Mouse (Mus musculus) adrenal gland, postnatal 14 days (tissue): ENCODE data around the gene Nfkbie. TPM values are rescaled to one million over a fixed set of nuclear protein-coding genes. Genes with fewer than 3 reads are reported as not detected.

Source experiments
- DNase-seq: peaks from one replicate; pipeline ENCODE4 v3.0.0; 2021; ENCODE audit warnings: mixed read lengths
- long read RNA-seq, 2 experiments: library from polyadenylated mRNA; stranded (forward); transcript quantifications; one replicate each; pipeline ENCODE4 v2.0.0; 2021
- total RNA-seq: library from RNA; stranded (reverse); gene quantifications from 2 replicates; pipeline ENCODE4 v1.2.3, GENCODE M21; 2021

The Nfkbie gene
- 3.6 and 8.7 TPM in 2 replicates for total RNA-seq
- long read RNA-seq, experiment 1, transcript Nfkbie-201 (6 exons, 2,435 nt): major isoform, 5 of 5 reads
- long read RNA-seq, experiment 1, partial matches to known transcripts: 0 of 5 reads
- long read RNA-seq, experiment 1, other reads (novel, unspliced or antisense): 0 of 5 reads
- long read RNA-seq, experiment 2, partial matches to known transcripts: 0 of 2 reads
- long read RNA-seq, experiment 2, other reads (novel, unspliced or antisense): 0 of 2 reads

- DNase-seq: peak; percentile 98
These were observed at the start of gene Nfkbie for GRCm38 (mm10) chr17:45555452-45556106. Gene Nfkbie (plus strand): TSS chr17:45555703.

- DNase-seq: peak; percentile 27
These were observed 49.5 kb upstream of the Nfkbie start for GRCm38 (mm10) chr17:45505941-45506465.

- DNase-seq: peak; percentile 97
These were observed 48.8 kb upstream of the Nfkbie start, which contains the start of gene Aars2 for GRCm38 (mm10) chr17:45506700-45507189. Gene Aars2 (plus strand): TSS chr17:45506841.

GRCm38 (mm10) chr17:45510871-45511270 lies 44.6 kb upstream of the Nfkbie start:
- DNase-seq: no peak

DNA sequence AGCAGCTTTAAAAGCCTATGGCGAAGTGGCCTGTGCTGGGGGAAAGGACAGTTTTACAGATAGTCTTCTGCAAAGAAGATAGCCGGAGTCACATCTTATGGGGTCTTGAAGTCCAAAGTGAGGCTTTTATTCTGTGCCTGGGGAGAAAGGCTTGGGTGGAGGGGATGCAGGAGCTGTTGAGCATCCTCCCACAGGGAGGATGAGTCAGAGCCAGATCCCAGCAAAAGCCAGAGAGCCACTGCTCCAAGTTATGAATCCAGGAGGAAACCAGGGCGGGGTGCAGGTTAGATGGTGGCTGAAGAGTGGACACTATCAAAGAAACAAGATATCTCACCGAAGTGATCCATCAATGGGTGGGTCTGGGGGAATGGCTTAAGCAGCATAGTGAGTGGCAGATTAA lies 43.7 kb upstream of the Nfkbie start:
- DNase-seq: no peak

GRCm38 (mm10) chr17:45515204-45515726 lies 40.2 kb upstream of the Nfkbie start:
- DNase-seq: no peak

GRCm38 (mm10) chr17:45515806-45516205 lies 39.7 kb upstream of the Nfkbie start:
- no peak for DNase-seq

GRCm38 (mm10) chr17:45516488-45516887 lies 39.0 kb upstream of the Nfkbie start:
- peak; percentile 83 for DNase-seq

GRCm38 (mm10) chr17:45517135-45517534 lies 38.4 kb upstream of the Nfkbie start:
- no peak for DNase-seq

- no peak for DNase-seq
These were observed 37.8 kb upstream of the Nfkbie start for GRCm38 (mm10) chr17:45517549-45518215.

- no peak for DNase-seq
These were observed 36.6 kb upstream of the Nfkbie start for GRCm38 (mm10) chr17:45518766-45519475.

DNA sequence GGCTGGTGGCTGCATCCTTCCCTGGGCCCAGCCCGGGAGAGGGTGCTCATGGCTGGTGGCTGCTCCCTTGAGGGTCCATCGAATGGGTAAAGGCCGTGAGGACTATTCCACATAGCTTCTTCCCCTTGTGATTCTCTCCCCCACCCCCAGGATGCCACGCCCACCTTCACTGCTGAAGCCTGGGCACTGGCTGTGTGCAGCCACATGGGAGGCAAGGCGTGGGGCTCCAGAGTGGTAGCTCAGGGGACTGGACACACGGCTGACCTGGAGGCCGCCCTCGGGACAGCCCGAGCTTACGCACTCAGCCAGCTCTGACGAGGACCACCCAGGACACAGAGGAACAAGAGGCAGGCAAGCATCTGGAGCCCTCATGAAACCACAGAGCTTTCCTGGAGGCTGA lies 35.4 kb upstream of the Nfkbie start:
- DNase-seq: no peak

GRCm38 (mm10) chr17:45523263-45523662 lies 32.2 kb upstream of the Nfkbie start, which contains the start of gene Tcte1:
Gene Tcte1 (plus strand): TSS chr17:45523434.
- no peak for DNase-seq

DNA sequence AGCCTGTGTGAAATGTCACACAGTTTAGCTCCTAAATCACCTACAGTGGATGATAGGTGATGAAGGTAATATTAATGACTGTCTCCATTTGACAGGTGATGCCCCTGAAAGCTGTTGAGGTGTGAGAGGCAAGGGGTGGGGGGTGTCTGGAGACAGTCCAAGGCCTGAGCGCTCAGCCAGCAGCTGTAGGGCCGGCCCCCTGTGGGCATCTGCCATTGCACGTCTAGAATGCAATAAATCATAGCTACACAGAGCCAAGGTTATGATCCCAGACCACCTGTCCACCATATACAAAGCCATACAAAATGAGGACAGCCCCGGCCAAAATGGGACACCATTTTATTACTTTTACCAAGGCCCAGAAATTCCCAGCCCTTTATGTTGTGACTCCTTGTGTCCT lies 30.5 kb upstream of the Nfkbie start:
- DNase-seq: no peak

DNA sequence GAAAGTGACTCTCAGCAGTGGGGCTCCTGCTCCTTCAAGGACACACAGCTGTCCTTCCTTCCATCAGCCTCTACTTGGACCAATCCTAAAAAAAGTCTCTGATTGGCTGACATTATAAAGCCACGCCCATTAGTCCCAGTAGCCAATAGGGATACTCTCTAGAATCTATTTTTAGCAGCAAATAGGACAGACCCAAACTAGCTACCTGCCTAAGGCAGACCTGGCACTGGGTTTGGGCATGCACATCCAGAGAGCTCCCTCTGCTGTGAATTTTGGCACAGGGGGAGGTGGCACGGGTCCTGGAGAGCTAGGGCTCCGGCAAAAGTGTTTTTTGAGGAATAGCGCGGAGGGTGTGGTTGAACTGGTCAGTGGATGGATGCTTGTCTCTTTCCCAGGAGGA lies 28.9 kb upstream of the Nfkbie start:
- DNase-seq: no peak

DNA sequence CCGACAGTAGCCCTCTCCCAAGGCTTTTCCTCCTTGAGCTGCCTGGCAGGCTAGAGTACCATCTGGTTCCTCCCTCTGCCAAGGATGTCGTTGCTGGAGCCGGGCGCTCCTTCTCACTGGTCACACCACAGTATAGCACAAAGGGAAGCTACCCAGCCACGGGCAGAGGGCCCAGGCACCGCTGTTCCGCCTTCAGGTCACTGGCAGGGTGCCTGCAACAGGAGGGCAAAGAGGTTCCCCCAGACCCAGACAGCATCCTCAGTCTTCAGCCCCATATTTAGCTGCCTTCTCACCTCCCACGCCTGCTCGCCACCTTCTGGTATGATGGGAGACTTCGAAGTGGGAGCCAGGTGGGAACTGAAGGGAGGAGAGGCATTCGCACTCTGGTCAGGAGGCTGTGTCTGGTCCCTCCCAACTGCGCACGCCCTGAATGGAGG lies 25.1 kb upstream of the Nfkbie start:
- no peak for DNase-seq

DNA sequence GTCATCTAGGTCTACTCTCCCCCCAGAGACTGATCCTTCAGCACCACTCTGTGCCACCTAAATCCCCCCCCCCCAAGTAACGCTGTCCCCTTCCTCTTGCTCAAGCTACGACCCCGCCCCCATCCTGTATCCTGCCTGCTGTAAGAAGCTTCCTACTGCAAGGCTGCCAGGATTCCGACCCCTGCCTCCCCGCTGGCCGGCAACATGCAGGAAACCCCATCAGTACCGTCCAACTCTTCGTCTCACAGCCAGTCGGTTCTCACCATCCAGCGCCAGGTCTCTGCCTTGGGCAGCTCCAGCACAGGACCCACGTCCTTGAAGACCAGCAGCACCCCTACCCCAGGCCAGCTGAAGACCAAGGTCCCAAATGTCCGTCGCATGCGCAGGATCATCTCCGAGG lies 22.6 kb upstream of the Nfkbie start:
- no peak for DNase-seq

- peak; percentile 74 for DNase-seq
These were observed 19.2 kb upstream of the Nfkbie start for GRCm38 (mm10) chr17:45536264-45536663.

DNA sequence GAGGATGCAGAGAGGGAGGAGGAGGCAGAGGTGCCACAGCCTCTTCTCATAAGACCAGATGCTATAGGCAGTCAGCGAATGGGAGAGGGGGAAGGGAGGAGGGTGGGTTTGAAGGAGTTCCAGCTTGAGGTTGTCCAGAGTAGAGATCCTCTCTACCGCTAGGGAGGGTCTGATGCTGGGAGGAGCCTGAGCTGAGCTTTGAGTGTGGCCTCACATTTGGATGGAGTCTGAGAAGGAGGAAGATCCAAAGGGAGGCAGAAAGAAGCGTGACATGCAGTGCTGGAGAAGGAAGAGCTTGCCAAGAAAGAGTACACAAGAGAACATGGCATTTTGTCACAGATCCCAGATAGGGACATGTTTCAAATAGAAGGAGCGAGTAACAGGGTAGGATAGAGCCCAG lies 17.1 kb upstream of the Nfkbie start:
- no peak for DNase-seq

DNA sequence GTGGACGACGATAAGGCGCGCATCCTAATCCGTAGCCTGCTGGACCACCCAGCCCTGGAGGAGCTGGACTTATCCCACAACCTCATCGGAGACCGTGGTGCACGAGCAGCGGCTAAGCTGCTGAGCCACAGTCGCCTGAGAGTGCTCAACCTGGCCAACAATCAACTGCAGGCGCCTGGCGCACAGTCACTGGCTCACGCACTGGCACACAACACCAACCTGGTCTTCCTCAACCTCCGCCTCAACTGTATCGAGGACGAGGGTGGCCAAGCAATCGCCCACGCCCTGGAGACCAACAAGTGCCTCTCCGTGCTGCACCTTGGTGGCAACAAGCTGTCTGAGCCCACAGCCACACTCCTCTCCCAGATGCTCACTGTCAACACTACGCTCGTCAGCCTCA lies 15.8 kb upstream of the Nfkbie start:
- DNase-seq: no peak

DNA sequence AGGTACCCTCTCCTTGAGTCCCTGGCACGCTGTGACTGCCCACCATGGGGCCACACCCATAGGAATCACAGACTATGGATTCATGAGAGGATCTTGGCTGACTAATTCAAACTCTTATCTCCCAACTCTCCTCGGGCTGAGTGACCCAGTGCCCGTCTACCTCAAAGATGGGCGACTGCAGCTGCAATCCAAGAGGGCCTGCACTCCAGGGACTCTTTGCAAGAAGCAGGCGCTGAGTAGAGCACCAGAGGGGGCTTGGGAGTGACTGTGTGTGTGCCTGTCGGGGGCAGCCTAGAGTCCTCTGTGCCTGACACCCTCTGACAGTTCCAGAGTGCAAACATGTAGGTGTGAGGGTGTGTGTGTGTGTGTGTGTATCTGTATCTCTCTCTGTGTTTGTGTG lies 13.4 kb upstream of the Nfkbie start:
- no peak for DNase-seq

GRCm38 (mm10) chr17:45542705-45543104 lies 12.8 kb upstream of the Nfkbie start:
- DNase-seq: no peak
